Mouse (Mus musculus) olfactory bulb, adult 2 months (tissue): Measurements from ENCODE around the gene 1700001C02Rik. TPM values are rescaled to one million over a fixed set of nuclear protein-coding genes. Genes with fewer than 3 reads are reported as not detected.
A peak's percentile ranks its signal among the peaks of the same experiment; 100 is the strongest.

Source experiments
- H3K27ac ChIP-seq: fragments of 200-500 bp; 2 replicates; pipeline ENCODE4 v1.5.1; 2012; ENCODE audit warnings: low read depth, low read length; ENCODE audit not compliant: insufficient read depth
- H3K4me1 ChIP-seq: fragments of 200-500 bp; 2 replicates; pipeline ENCODE4 v1.6.1; 2012; ENCODE audit warnings: low read length; ENCODE audit not compliant: control insufficient read depth, insufficient read depth
- H3K4me3 ChIP-seq: fragments of 200-500 bp; 2 replicates; pipeline ENCODE4 v1.5.1; 2012; ENCODE audit warnings: mild to moderate bottlenecking, low read depth, low read length, moderate library complexity; ENCODE audit not compliant: insufficient read depth
- CTCF ChIP-seq: fragments of 200-500 bp; IDR thresholded peaks from 2 replicates; pipeline ENCODE4 v1.5.1; 2012; ENCODE audit warnings: low read depth, mild to moderate bottlenecking, low read length, moderate library complexity; ENCODE audit not compliant: insufficient read depth
- POLR2A ChIP-seq: fragments of 200-500 bp; IDR thresholded peaks from 2 replicates; pipeline ENCODE4 v1.6.1; 2012; ENCODE audit warnings: mild to moderate bottlenecking, low read depth, low read length, moderate library complexity; ENCODE audit not compliant: insufficient read depth
- WGBS: fragments of 180-500 bp; shearing (Covaris S2); methylation state at CpG from one replicate; pipeline ENCODE4 v1.1.7; 2018; 5-methylcytosine and 5-hydroxymethylcytosine counted together
- polyA plus RNA-seq: library from polyadenylated mRNA; stranded (reverse); fragments of >200 nt; gene quantifications from 2 replicates; pipeline ENCODE4 v1.2.4, GENCODE M21; 2012; ENCODE audit warnings: low replicate concordance; ENCODE audit not compliant: missing spikeins, insufficient read depth, insufficient read length

Gene 1700001C02Rik
- not detected in 2 replicates for polyA plus RNA-seq

GRCm38 (mm10) chr5:30465861-30466260 lies at the start of gene 1700001C02Rik:
Gene 1700001C02Rik, plus strand, starts transcription at chr5:30466047.
- H3K27ac ChIP-seq: no peak within 1 kb of the TSS

DNA sequence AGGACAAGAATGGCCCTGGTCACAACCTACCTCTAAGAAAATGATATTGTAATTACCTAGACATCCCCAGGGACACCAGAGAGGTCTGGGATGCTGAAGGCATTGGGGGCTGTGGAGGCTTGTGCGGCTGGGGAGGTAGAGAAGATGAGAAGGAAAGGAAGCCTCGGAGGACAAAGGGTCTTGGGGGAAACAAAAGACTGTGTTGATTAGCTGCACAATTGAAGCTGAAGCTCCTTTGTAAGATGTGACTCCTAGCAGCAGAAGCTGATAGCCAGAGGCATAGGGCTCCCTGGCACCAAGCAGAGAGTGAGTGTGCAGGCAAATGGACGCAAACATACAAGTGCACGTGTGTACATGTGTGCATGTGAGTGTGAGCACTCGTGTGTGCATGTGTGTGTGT lies 49.2 kb upstream of the 1700001C02Rik start:
- no peak overlapping the region for H3K4me3 ChIP-seq
- TF ChIP-seq CTCF (no peak), POLR2A (no peak)
- H3K4me1 ChIP-seq: peaks cover 11% of the 10 kb centered on the region
- no peak overlapping the region for H3K27ac ChIP-seq
- WGBS: 67% methylated on average over 5 of the region's 5 CpGs

More at GRCm38 (mm10) chr5:30465861-30466260, at the start of gene 1700001C02Rik:
- no peak within 1 kb of the TSS for H3K4me3 ChIP-seq
- peaks cover 25% of the 10 kb centered on the region for H3K4me1 ChIP-seq
- WGBS: 19% methylated on average over 21 of the region's 21 CpGs
- no peak for TF ChIP-seq POLR2A
- TF ChIP-seq CTCF: no peak

DNA sequence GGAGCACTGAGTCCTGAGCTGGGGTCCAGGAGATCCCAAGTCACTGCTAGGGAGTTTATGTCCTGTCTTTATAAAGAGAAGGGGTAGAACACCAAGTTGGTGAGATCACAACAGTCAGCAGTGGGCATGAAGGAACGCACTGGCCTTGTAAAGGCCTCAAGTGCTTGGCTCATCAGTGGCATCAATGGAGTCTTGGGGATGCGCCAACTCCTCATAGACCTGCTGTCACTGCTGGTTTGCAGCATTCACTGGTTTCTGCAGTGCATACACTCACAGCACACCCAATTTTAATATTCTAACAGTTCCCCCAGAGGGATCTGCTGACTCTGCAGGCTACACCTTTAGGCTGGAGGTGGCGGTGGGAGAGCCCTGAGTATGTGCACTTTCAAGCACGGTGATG lies 42.7 kb upstream of the 1700001C02Rik start:
- no peak for TF ChIP-seq CTCF
- no peak for TF ChIP-seq POLR2A
- no peak overlapping the region for H3K4me3 ChIP-seq
- H3K27ac ChIP-seq: no peak overlapping the region
- 72% methylated on average over 4 of the region's 4 CpGs for WGBS
- peaks cover 3% of the 10 kb centered on the region; the same call in 1 of the 2 replicates for H3K4me1 ChIP-seq

- Histone ChIP-seq H3K4me3 (no peak overlapping the region), H3K27ac (no peak overlapping the region), H3K4me1 (peaks cover 3% of the 10 kb centered on the region; the same call in 1 of the 2 replicates)
- TF ChIP-seq CTCF: peak; percentile 59
- no peak for TF ChIP-seq POLR2A
- WGBS: 24% methylated on average over 8 of the region's 8 CpGs
These were observed 42.1 kb upstream of the 1700001C02Rik start for GRCm38 (mm10) chr5:30423572-30424244.

- H3K27ac ChIP-seq: no peak overlapping the region
- no peak for TF ChIP-seq CTCF
- no peak for TF ChIP-seq POLR2A
- no peak overlapping the region for H3K4me3 ChIP-seq
- peaks cover 3% of the 10 kb centered on the region; the same call in 1 of the 2 replicates for H3K4me1 ChIP-seq
- 84% methylated on average over 6 of the region's 6 CpGs for WGBS
These were observed 38.4 kb upstream of the 1700001C02Rik start for GRCm38 (mm10) chr5:30427406-30427805.

DNA sequence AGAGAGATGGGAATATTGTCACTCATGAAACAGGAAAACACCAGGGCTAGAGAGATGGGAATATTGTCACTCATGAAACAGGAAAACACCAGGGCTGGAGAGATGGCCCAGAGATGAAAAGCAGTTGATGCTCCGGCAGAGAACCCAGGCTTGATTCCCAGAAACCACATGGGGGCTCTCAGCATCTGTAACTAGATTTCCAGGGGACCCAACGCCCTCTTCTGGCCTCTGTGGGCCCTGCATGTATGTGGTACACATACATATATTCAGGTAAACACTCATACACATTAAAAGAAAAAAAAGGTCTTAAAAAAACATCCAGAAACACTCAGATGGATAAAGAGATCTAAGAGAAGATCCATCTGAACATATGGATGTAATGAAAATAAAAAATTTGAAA lies 26.9 kb upstream of the 1700001C02Rik start:
- TF ChIP-seq POLR2A: no peak
- no peak for TF ChIP-seq CTCF
- Histone ChIP-seq H3K4me1 (no peaks in the 10 kb centered on the region; the same call in 1 of the 2 replicates), H3K27ac (no peak overlapping the region), H3K4me3 (no peak overlapping the region)
- 43% methylated on average over 2 of the region's 2 CpGs for WGBS

DNA sequence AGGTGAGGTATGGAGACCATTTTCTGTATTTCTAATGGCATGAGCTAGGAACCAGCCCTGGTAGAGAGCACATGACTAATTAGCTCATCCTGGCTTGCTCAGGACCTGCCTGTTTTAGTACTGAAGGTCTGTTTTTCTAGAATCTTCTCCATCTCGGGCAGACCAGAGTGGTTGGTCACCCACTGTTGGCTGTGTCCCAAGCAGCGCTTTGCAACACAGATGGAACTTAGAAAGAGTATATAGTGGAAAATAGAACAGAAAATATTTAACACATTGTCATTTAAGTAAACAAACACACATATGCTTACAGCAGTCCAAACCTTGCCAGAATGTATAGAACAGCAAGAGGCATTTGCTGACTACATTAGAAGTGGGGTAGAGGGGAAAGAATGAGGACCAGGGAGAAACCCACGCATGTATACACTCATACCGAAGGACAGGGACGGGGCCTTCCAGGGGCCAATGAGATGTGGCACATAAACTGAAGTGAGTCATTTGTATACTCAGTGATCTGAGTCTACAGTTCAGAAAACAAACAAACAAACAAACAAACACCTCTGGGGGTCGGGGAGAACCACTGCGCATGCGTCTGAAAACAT lies 25.4 kb upstream of the 1700001C02Rik start:
- WGBS: 88% methylated on average over 8 of the region's 8 CpGs
- no peaks in the 10 kb centered on the region for H3K4me1 ChIP-seq
- no peak overlapping the region for H3K27ac ChIP-seq
- TF ChIP-seq CTCF (no peak), POLR2A (no peak)
- H3K4me3 ChIP-seq: no peak overlapping the region

- WGBS: 69% methylated on average over 5 of the region's 5 CpGs
- TF ChIP-seq CTCF (no peak), POLR2A (no peak)
- H3K27ac ChIP-seq: no peak overlapping the region
These were observed 23.7 kb upstream of the 1700001C02Rik start for GRCm38 (mm10) chr5:30442196-30442595.

GRCm38 (mm10) chr5:30444327-30444895 lies 21.4 kb upstream of the 1700001C02Rik start:
- Histone ChIP-seq H3K4me1 (no peaks in the 10 kb centered on the region), H3K27ac (no peak overlapping the region), H3K4me3 (no peak overlapping the region)
- TF ChIP-seq CTCF (no peak), POLR2A (no peak)
- 81% methylated on average over 13 of the region's 13 CpGs for WGBS

More at GRCm38 (mm10) chr5:30442196-30442595, 23.7 kb upstream of the 1700001C02Rik start:
- Histone ChIP-seq H3K4me1 (no peaks in the 10 kb centered on the region), H3K4me3 (no peak overlapping the region)
